Mouse (Mus musculus): Measurements from ENCODE around the gene Tmem212.

Tmem212 gene

GRCm38 (mm10) chr3:27840311-27840710, 55.9 kb downstream of the Tmem212 start:
- DNase-seq: no peak

GRCm38 (mm10) chr3:27839795-27840194, 56.4 kb downstream of the Tmem212 start:
- no peak for DNase-seq

GRCm38 (mm10) chr3:27839231-27839630, 56.9 kb downstream of the Tmem212 start:
- DNase-seq: no peak

- DNase-seq: no peak
Measured at GRCm38 (mm10) chr3:27836297-27836696, 59.9 kb downstream of the Tmem212 start.

- no peak for DNase-seq
Measured at GRCm38 (mm10) chr3:27835786-27836185, 60.4 kb downstream of the Tmem212 start.

- DNase-seq: no peak
Measured at GRCm38 (mm10) chr3:27828755-27829154, 67.4 kb downstream of the Tmem212 start.

GRCm38 (mm10) chr3:27827236-27827635, 68.9 kb downstream of the Tmem212 start:
- no peak for DNase-seq

- DNase-seq: no peak
Measured at GRCm38 (mm10) chr3:27825985-27826384, 70.2 kb downstream of the Tmem212 start.

Data from kidney, adult 8-10 months (tissue).